ENCODE assay signal across 24 mouse cellular contexts in the genomic region with DNA sequence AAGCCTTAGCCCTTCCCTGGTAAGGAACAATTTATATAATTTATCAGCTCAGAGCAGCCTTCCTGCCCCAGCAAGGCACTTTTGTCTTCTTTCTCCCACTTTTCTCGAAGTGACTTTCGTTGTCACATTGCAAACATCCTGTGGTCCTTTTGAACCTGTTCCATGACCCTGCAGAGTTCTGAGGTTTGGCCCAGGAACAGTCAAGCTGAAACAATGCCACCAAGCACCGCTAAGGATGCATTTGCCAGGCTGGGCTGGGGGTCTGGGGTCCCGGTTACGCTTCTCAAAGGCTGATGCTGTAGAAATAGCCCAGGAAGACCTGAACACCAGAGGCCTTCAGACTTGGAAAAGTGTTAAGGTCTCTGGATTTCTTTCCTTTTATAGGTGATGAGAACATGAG. TPM values are rescaled to one million over a fixed set of nuclear protein-coding genes. Genes with fewer than 3 reads are reported as not detected.
"Had no signal": no experiment of that assay in that cellular context is flagged by ENCODE, and none has a peak within 500 bp of the region (broad histone marks: within the 10 kb centered on the region; RNA-seq: fewer than 3 reads in every experiment).

No protein-coding gene starts in this region.

- H3K9ac ChIP-seq: lung, embryonic 15.5 days; midbrain, embryonic 13.5 days; midbrain, embryonic 15.5 days; neural tube, embryonic 12.5 days; stomach, embryonic 15.5 days had no signal

- H3K9me3 ChIP-seq: lung, embryonic 15.5 days; midbrain, embryonic 13.5 days; midbrain, embryonic 15.5 days; neural tube, embryonic 12.5 days; stomach, embryonic 15.5 days had no signal

- H3K27me3 ChIP-seq: lung, embryonic 15.5 days; midbrain, embryonic 13.5 days; midbrain, embryonic 15.5 days; neural tube, embryonic 12.5 days; stomach, embryonic 15.5 days had no signal

- H3K4me3 ChIP-seq: lung, embryonic 15.5 days; megakaryocyte, embryonic 14.5 days; midbrain, embryonic 13.5 days; midbrain, embryonic 15.5 days; neural tube, embryonic 12.5 days; stomach, embryonic 15.5 days had no signal

- H3K4me1 ChIP-seq: megakaryocyte, embryonic 14.5 days; neural tube, embryonic 12.5 days; stomach, embryonic 15.5 days had no signal

- ATAC-seq: lung, postnatal 0 days; midbrain, embryonic 13.5 days; midbrain, embryonic 15.5 days had no signal

- H3K36me3 ChIP-seq: lung, embryonic 15.5 days; midbrain, embryonic 13.5 days; midbrain, embryonic 15.5 days; neural tube, embryonic 12.5 days; stomach, embryonic 15.5 days had no signal

- H3K27ac ChIP-seq: lung, embryonic 15.5 days; macrophage; midbrain, embryonic 13.5 days; neural tube, embryonic 12.5 days; stomach, embryonic 15.5 days; stomach, postnatal 0 days had no signal

- DNase-seq: lung, adult 2 months; lung, postnatal 14 days; lung, postnatal 36 days; right cerebral cortex, postnatal 14 days; thymus, adult 2 months; thymus, postnatal 25 days; thymus, postnatal 4 days had no signal

- H3K4me2 ChIP-seq: lung, embryonic 15.5 days; midbrain, embryonic 11.5 days; midbrain, embryonic 13.5 days; midbrain, embryonic 15.5 days; neural tube, embryonic 12.5 days; stomach, embryonic 15.5 days had no signal

RNA-seq across cellular contexts. Expression of a gene that starts 53.2 kb away (rescaled TPM):
- total RNA-seq: megakaryocyte progenitor cell, adult 5-6 weeks; monocyte, adult 5-6 weeks; neutrophil, adult 5-6 weeks had no signal
- polyA plus RNA-seq: lung, adult 2 months; lung, embryonic 15.5 days; lung, postnatal 0 days; macrophage; midbrain, embryonic 13.5 days; midbrain, embryonic 15.5 days; neural tube, embryonic 12.5 days; neural tube, embryonic 14.5 days; spleen, adult 2 months; stomach, embryonic 15.5 days; stomach, postnatal 0 days; urinary bladder, adult 2 months had no signal

RNA-seq across cellular contexts. Expression of a gene that starts 55.3 kb away (rescaled TPM):
- total RNA-seq: megakaryocyte progenitor cell, adult 5-6 weeks; midbrain, postnatal 0 days; monocyte, adult 5-6 weeks; neutrophil, adult 5-6 weeks had no signal
- polyA plus RNA-seq: lung, embryonic 15.5 days; macrophage; midbrain, embryonic 13.5 days; midbrain, embryonic 15.5 days; neural tube, embryonic 14.5 days; spleen, adult 2 months had no signal

RNA-seq across cellular contexts. Expression of a gene that starts 57.6 kb away (rescaled TPM):
- total RNA-seq: megakaryocyte progenitor cell, adult 5-6 weeks; monocyte, adult 5-6 weeks; neutrophil, adult 5-6 weeks had no signal
